Mouse (Mus musculus) MEL (cell line): ENCODE data around the gene Adamts9. TPM values are rescaled to one million over a fixed set of nuclear protein-coding genes. Genes with fewer than 3 reads are reported as not detected.

ENCODE experiments used
- DNase-seq: peaks from one replicate; pipeline ENCODE4 v3.0.0; 2011; ENCODE audit warnings: low read depth, low spot score
- H3K27ac ChIP-seq: 2 replicates; pipeline ENCODE4 v1.5.1; 2012; ENCODE audit warnings: low read depth, mild to moderate bottlenecking, control low read depth, low read length, moderate library complexity; ENCODE audit not compliant: control insufficient read depth
- H3K27me3 ChIP-seq, 2 experiments: fragments of 150-350 bp in 1 of 2; sonication (generic) in 1 of 2; 2 replicates each; pipeline ENCODE4 v1.6.1; 2012; ENCODE audit warnings: low read length in 2 of 2, mild to moderate bottlenecking in 2 of 2, improper control_type of control experiment in 1 of 2, moderate library complexity in 1 of 2; ENCODE audit not compliant: insufficient read depth in 2 of 2, control insufficient read depth in 1 of 2
- H3K36me3 ChIP-seq, 2 experiments: 2 replicates each; pipeline ENCODE4 v1.6.1; 2012 to 2014; ENCODE audit warnings: low read length in 2 of 2, improper control_type of control experiment in 1 of 2, inconsistent platforms in 1 of 2, mild to moderate bottlenecking in 1 of 2; ENCODE audit not compliant: insufficient read depth in 2 of 2, control insufficient read depth in 1 of 2
- H3K4me1 ChIP-seq, 2 experiments: fragments of 150-350 bp in 1 of 2; sonication (generic) in 1 of 2; 2 replicates each; pipeline ENCODE4 v1.6.1; 2012; ENCODE audit warnings: low read length in 2 of 2, improper control_type of control experiment in 1 of 2, mild to moderate bottlenecking in 1 of 2; ENCODE audit not compliant: insufficient read depth in 2 of 2, control insufficient read depth in 1 of 2
- H3K4me3 ChIP-seq, 2 experiments: fragments of 150-350 bp in 1 of 2; sonication (generic) in 1 of 2; 2 replicates each; pipeline ENCODE4 v1.5.1; 2012; ENCODE audit warnings: low read depth in 2 of 2, low read length in 2 of 2, mild to moderate bottlenecking in 2 of 2, moderate library complexity in 2 of 2, control low read depth in 1 of 2, improper control_type of control experiment in 1 of 2; ENCODE audit not compliant: control insufficient read depth in 1 of 2, insufficient read depth in 1 of 2
- H3K79me2 ChIP-seq: 2 replicates; pipeline ENCODE4 v1.6.1; 2012; ENCODE audit warnings: mild to moderate bottlenecking, low read length, moderate library complexity; ENCODE audit not compliant: control insufficient read depth, poor library complexity, insufficient read depth
- H3K9ac ChIP-seq: 2 replicates; pipeline ENCODE4 v1.6.1; 2012; ENCODE audit warnings: low read depth, mild to moderate bottlenecking, control low read depth, low read length, moderate library complexity; ENCODE audit not compliant: control insufficient read depth, poor library complexity, severe bottlenecking
- H3K9me3 ChIP-seq: fragments of 150-350 bp; sonication (generic); replicated peaks from 2 replicates; pipeline ENCODE4 v1.6.1; 2012; ENCODE audit warnings: mild to moderate bottlenecking, low read length, improper control_type of control experiment, moderate library complexity; ENCODE audit not compliant: insufficient read depth
- E2F4 ChIP-seq: IDR thresholded peaks from 2 replicates; pipeline ENCODE4 v1.6.1; 2011; ENCODE audit warnings: low read depth, low read length, improper control_type of control experiment, borderline replicate concordance
- ELF1 ChIP-seq: IDR thresholded peaks from 2 replicates; pipeline ENCODE4 v1.6.1; 2014; ENCODE audit warnings: low read depth, mild to moderate bottlenecking, inconsistent platforms, low read length, improper control_type of control experiment, moderate library complexity
- ETS1 ChIP-seq: IDR thresholded peaks from 2 replicates; pipeline ENCODE4 v1.6.1; 2012; ENCODE audit warnings: low read depth, mild to moderate bottlenecking, inconsistent platforms, low read length, improper control_type of control experiment, moderate library complexity
- GABPA ChIP-seq: IDR thresholded peaks from 2 replicates; pipeline ENCODE4 v1.6.1; 2012; ENCODE audit warnings: low read depth, mild to moderate bottlenecking, inconsistent platforms, low read length, improper control_type of control experiment, moderate library complexity
- GATA1 ChIP-seq: IDR thresholded peaks from 2 replicates; pipeline ENCODE4 v1.6.1; 2011; ENCODE audit warnings: low read depth, low read length, improper control_type of control experiment
- JUND ChIP-seq: IDR thresholded peaks from 2 replicates; pipeline ENCODE4 v1.6.1; 2011; ENCODE audit warnings: low read depth, mild to moderate bottlenecking, improper control_type of control experiment, low read length
- MAX ChIP-seq: IDR thresholded peaks from 2 replicates; pipeline ENCODE4 v1.6.1; 2011; ENCODE audit warnings: low read length, improper control_type of control experiment
- MAZ ChIP-seq: IDR thresholded peaks from 2 replicates; pipeline ENCODE4 v1.6.1; 2012; ENCODE audit warnings: low read depth, mild to moderate bottlenecking, inconsistent platforms, low read length, improper control_type of control experiment
- MEF2A ChIP-seq: IDR thresholded peaks from 2 replicates; pipeline ENCODE4 v1.6.1; 2014; ENCODE audit warnings: low read depth, mild to moderate bottlenecking, inconsistent platforms, low read length, improper control_type of control experiment; ENCODE audit not compliant: poor library complexity, insufficient replicate concordance, severe bottlenecking; ENCODE audit errors: extremely low read depth
- MYB ChIP-seq: IDR thresholded peaks from 2 replicates; pipeline ENCODE4 v1.6.1; 2011; ENCODE audit warnings: mild to moderate bottlenecking, low read depth, low read length, improper control_type of control experiment
- NRF1 ChIP-seq: IDR thresholded peaks from 2 replicates; pipeline ENCODE4 v1.6.1; 2014; ENCODE audit warnings: low read depth, mild to moderate bottlenecking, inconsistent platforms, low read length, improper control_type of control experiment, moderate library complexity; ENCODE audit not compliant: poor library complexity, insufficient read depth, severe bottlenecking
- POLR2A ChIP-seq, 2 experiments: IDR thresholded peaks; 2 replicates each; pipeline ENCODE4 v1.6.1; 2011 to 2012; ENCODE audit warnings: low read length in 2 of 2, mild to moderate bottlenecking in 2 of 2, control low read depth in 1 of 2, improper control_type of control experiment in 1 of 2, low read depth in 1 of 2, moderate library complexity in 1 of 2; ENCODE audit not compliant: control insufficient read depth in 1 of 2, insufficient read depth in 1 of 2, poor library complexity in 1 of 2
- POLR2AphosphoS2 ChIP-seq: IDR thresholded peaks from 2 replicates; pipeline ENCODE4 v1.6.1; 2011; ENCODE audit warnings: low read length, improper control_type of control experiment
- RAD21 ChIP-seq: IDR thresholded peaks from 2 replicates; pipeline ENCODE4 v1.6.1; 2011; ENCODE audit warnings: mild to moderate bottlenecking, low read depth, low read length, improper control_type of control experiment
- SIN3A ChIP-seq: IDR thresholded peaks from 2 replicates; pipeline ENCODE4 v1.6.1; 2012; ENCODE audit warnings: low read length, improper control_type of control experiment, inconsistent platforms
- SMC3 ChIP-seq: IDR thresholded peaks from 2 replicates; pipeline ENCODE4 v1.6.1; 2011; ENCODE audit warnings: low read depth, low read length, improper control_type of control experiment
- TAL1 ChIP-seq: IDR thresholded peaks from 2 replicates; pipeline ENCODE4 v1.6.1; 2012; ENCODE audit warnings: mild to moderate bottlenecking, inconsistent platforms, low read length, moderate library complexity, mixed read lengths
- TCF12 ChIP-seq: IDR thresholded peaks from 2 replicates; pipeline ENCODE4 v1.6.1; 2014; ENCODE audit warnings: low read depth, mild to moderate bottlenecking, inconsistent platforms, low read length, improper control_type of control experiment, moderate library complexity
- UBTF ChIP-seq: IDR thresholded peaks from 2 replicates; pipeline ENCODE4 v1.6.1; 2012; ENCODE audit warnings: low read depth, mild to moderate bottlenecking, inconsistent platforms, low read length, improper control_type of control experiment, moderate library complexity, borderline replicate concordance; ENCODE audit not compliant: insufficient read depth
- ZC3H11A ChIP-seq: IDR thresholded peaks from 2 replicates; pipeline ENCODE4 v1.6.1; 2012; ENCODE audit warnings: low read depth, mild to moderate bottlenecking, inconsistent platforms, low read length, improper control_type of control experiment
- ZKSCAN1 ChIP-seq: IDR thresholded peaks from 2 replicates; pipeline ENCODE4 v1.6.1; 2012; ENCODE audit warnings: low read depth, mild to moderate bottlenecking, inconsistent platforms, low read length, improper control_type of control experiment, moderate library complexity
- ZMIZ1 ChIP-seq: IDR thresholded peaks from 2 replicates; pipeline ENCODE4 v1.6.1; 2012; ENCODE audit warnings: low read depth, mild to moderate bottlenecking, inconsistent platforms, low read length, improper control_type of control experiment, moderate library complexity
- ZNF384 ChIP-seq: IDR thresholded peaks from 2 replicates; pipeline ENCODE4 v1.6.1; 2012; ENCODE audit warnings: low read depth, mild to moderate bottlenecking, inconsistent platforms, low read length, improper control_type of control experiment
- polyA plus RNA-seq, 2 experiments: library from polyadenylated mRNA; stranded (reverse) in 1 of 2; unstranded in 1 of 2; fragments of >175 nt in 1 of 2; fragments of >200 nt in 1 of 2; gene quantifications; 2 replicates each; pipeline versions ENCODE4 v1.2.1 to v1.2.4; 2012; ENCODE audit warnings: low replicate concordance in 2 of 2, low read depth in 1 of 2; ENCODE audit not compliant: insufficient read length in 2 of 2, insufficient read depth in 1 of 2, missing spikeins in 1 of 2
- total RNA-seq: library from RNA; depleted of rRNA; stranded (reverse); fragments of 300-350 nt; gene quantifications from 2 replicates; pipeline ENCODE4 v1.2.3, GENCODE M21; 2012

The Adamts9 gene
- total and polyA plus RNA-seq, 3 experiments: not detected

- Histone ChIP-seq H3K9me3 (no peaks in the 10 kb centered on the region), H3K9ac (no peak overlapping the region), H3K36me3 (no peaks in the 10 kb centered on the region), H3K27ac (no peak overlapping the region), H3K4me3 (no peak overlapping the region), H3K79me2 (no peaks in the 10 kb centered on the region), H3K27me3 (no peaks in the 10 kb centered on the region), H3K4me1 (no peaks in the 10 kb centered on the region)
- DNase-seq: no peak
- TF ChIP-seq GABPA: no peak
- TF ChIP-seq POLR2A (IDR thresholded peaks at IDR 0.05; ENCODE audit: control insufficient read depth in 1 of 2, insufficient read depth in 1 of 2, low read depth in 1 of 2, low read length in 2 of 2, poor library complexity in 1 of 2): no peak
- no peak for TF ChIP-seq MYB
- no peak for TF ChIP-seq POLR2AphosphoS2
- TF ChIP-seq ZNF384: no peak
- no peak for TF ChIP-seq ZKSCAN1
- no peak for TF ChIP-seq NRF1
- no peak for TF ChIP-seq SIN3A
- TF ChIP-seq E2F4: no peak
- no peak for TF ChIP-seq MEF2A
- no peak for TF ChIP-seq MAX
- TF ChIP-seq ZC3H11A: no peak
- no peak for TF ChIP-seq SMC3
- no peak for TF ChIP-seq ELF1
- TF ChIP-seq RAD21: no peak
- no peak for TF ChIP-seq GATA1
- TF ChIP-seq UBTF: no peak
These were observed 183.7 kb downstream of the Adamts9 start for GRCm38 (mm10) chr6:92759616-92760015.

- no peaks in the 10 kb centered on the region for H3K79me2 ChIP-seq
- H3K27ac ChIP-seq: no peak overlapping the region
- H3K9ac ChIP-seq: no peak overlapping the region
- no peaks in the 10 kb centered on the region for H3K9me3 ChIP-seq
- H3K4me3 ChIP-seq: no peak overlapping the region
- H3K4me1 ChIP-seq: no peaks in the 10 kb centered on the region
- no peak for TF ChIP-seq MAZ
- TF ChIP-seq POLR2A (IDR thresholded peaks at IDR 0.05; ENCODE audit: control insufficient read depth in 1 of 2, insufficient read depth in 1 of 2, low read depth in 1 of 2, low read length in 2 of 2, poor library complexity in 1 of 2): no peak
- TF ChIP-seq MYB: no peak
- TF ChIP-seq TCF12: no peak
- TF ChIP-seq ZMIZ1: no peak
- TF ChIP-seq MAX: no peak
- TF ChIP-seq SMC3: no peak
- no peak for TF ChIP-seq JUND
- TF ChIP-seq ELF1: no peak
- no peak for TF ChIP-seq TAL1
- no peak for TF ChIP-seq UBTF
- no peak for TF ChIP-seq ZC3H11A
- TF ChIP-seq ETS1: no peak
- no peak for TF ChIP-seq GABPA
- no peak for TF ChIP-seq ZKSCAN1
- TF ChIP-seq, all 39 proteins: peak for 0
- H3K27me3 ChIP-seq: no peaks in the 10 kb centered on the region
- no peaks in the 10 kb centered on the region for H3K36me3 ChIP-seq
- DNase-seq: no peak
These were observed 187.5 kb downstream of the Adamts9 start for GRCm38 (mm10) chr6:92755826-92756225.
